Mouse (Mus musculus) stomach, postnatal 0 days (tissue): ENCODE results near the gene Sowahd. TPM values are rescaled to one million over a fixed set of nuclear protein-coding genes. Genes with fewer than 3 reads are reported as not detected.
"Not testable (repeated sequence)": the region's sequence is repeated elsewhere in the genome, so short reads cannot be mapped to it uniquely, and the experiment has no call there.

ENCODE experiments used
- ATAC-seq: fragments of 200-750 bp; cut with Nextera tagmentation; 2 replicates; pipeline ENCODE4 v1.8.0; 2017; ENCODE audit not compliant: low FRiP score, low TSS enrichment
- DNase-seq: peaks from one replicate; pipeline ENCODE4 v3.0.0-alpha.2; 2016; ENCODE audit warnings: low spot score
- H3K27ac ChIP-seq: fragments of 300-500 bp; sonication (generic); replicated peaks from 2 replicates; pipeline ENCODE4 v1.5.1; 2014; ENCODE audit warnings: mild to moderate bottlenecking, control low read depth
- H3K27me3 ChIP-seq: fragments of 300-500 bp; sonication (generic); 2 replicates; pipeline ENCODE4 v1.6.1; 2014; ENCODE audit warnings: low read length; ENCODE audit not compliant: control insufficient read depth, insufficient read depth
- H3K36me3 ChIP-seq: fragments of 300-500 bp; sonication (generic); 2 replicates; pipeline ENCODE4 v1.6.1; 2014; ENCODE audit warnings: low read length, mixed read lengths; ENCODE audit not compliant: control insufficient read depth, insufficient read depth
- H3K4me1 ChIP-seq: fragments of 300-500 bp; sonication (generic); replicated peaks from 2 replicates; pipeline ENCODE4 v1.6.1; 2014; ENCODE audit warnings: antibody characterized with exemption; ENCODE audit not compliant: control insufficient read depth, insufficient read depth
- H3K4me2 ChIP-seq: fragments of 300-500 bp; sonication (generic); replicated peaks from 2 replicates; pipeline ENCODE4 v1.6.1; 2014; ENCODE audit warnings: low read depth, mild to moderate bottlenecking, control low read depth, moderate library complexity
- H3K4me3 ChIP-seq: fragments of 300-500 bp; sonication (generic); 2 replicates; pipeline ENCODE4 v1.5.1; 2014; ENCODE audit warnings: low read depth, low read length, control low read depth
- H3K9ac ChIP-seq: fragments of 300-500 bp; sonication (generic); 2 replicates; pipeline ENCODE4 v1.6.1; 2014; ENCODE audit warnings: mild to moderate bottlenecking, low read length, control low read depth, mixed read lengths
- H3K9me3 ChIP-seq: fragments of 300-500 bp; sonication (generic); 2 replicates; pipeline ENCODE4 v1.6.1; 2016; ENCODE audit warnings: low read length; ENCODE audit not compliant: control insufficient read depth
- CTCF ChIP-seq: IDR thresholded peaks from 2 replicates; pipeline ENCODE4 v1.5.1; 2016; ENCODE audit warnings: antibody characterized with exemption, low read depth, mild to moderate bottlenecking, moderate library complexity
- EP300 ChIP-seq: optimal IDR thresholded peaks from 2 replicates; pipeline ENCODE3; 2016; ENCODE audit warnings: antibody characterized with exemption
- WGBS: fragments of 180-500 bp; shearing (Covaris S2); extraction: QIAGEN DNeasy Blood & Tissue Kit; methylation state at CpG from one replicate; pipeline ENCODE4 v1.1.7; 2014; 5-methylcytosine and 5-hydroxymethylcytosine counted together
- polyA plus RNA-seq: library from polyadenylated mRNA; unstranded; fragments of >200 nt; fragmentation: Nextera tagmentation; extraction: Ambion mirVana; gene quantifications from 2 replicates; pipeline ENCODE4 v1.2.1, GENCODE M21; 2015

Gene Sowahd
- polyA plus RNA-seq, 1 experiment from 2014 or later = 0.21 TPM

GRCm38 (mm10) chrX:37074262-37074892, 25.7 kb downstream of the Sowahd start:
- no peaks in the 10 kb centered on the region for H3K9me3 ChIP-seq
- ATAC-seq (no peak), DNase-seq (peak; percentile 55)
- H3K4me3 ChIP-seq = no peak overlapping the region
- TF ChIP-seq EP300 (no peak), CTCF (peak; percentile 82)
- H3K9ac ChIP-seq = no peak overlapping the region
- no peak overlapping the region for H3K27ac ChIP-seq
- no peak overlapping the region for H3K4me2 ChIP-seq
- H3K4me1 ChIP-seq = no peaks in the 10 kb centered on the region
- H3K36me3 ChIP-seq = no peaks in the 10 kb centered on the region
- H3K27me3 ChIP-seq = no peaks in the 10 kb centered on the region
- WGBS = 41% methylated on average over 9 of the region's 9 CpGs

- 64% methylated on average over 8 of the region's 8 CpGs for WGBS
Observed at GRCm38 (mm10) chrX:37076651-37077050, 28.0 kb downstream of the Sowahd start.

GRCm38 (mm10) chrX:37080345-37080744, 31.7 kb downstream of the Sowahd start:
- not testable (repeated sequence) for H3K36me3 ChIP-seq, H3K4me2 ChIP-seq, H3K4me1 ChIP-seq, H3K27ac ChIP-seq, DNase-seq, H3K4me3 ChIP-seq, H3K27me3 ChIP-seq, H3K9me3 ChIP-seq, ATAC-seq, H3K9ac ChIP-seq
- WGBS = 73% methylated on average over 3 of the region's 4 CpGs

More at GRCm38 (mm10) chrX:37076651-37077050, 28.0 kb downstream of the Sowahd start:
- no peak for TF ChIP-seq EP300
- no peak for TF ChIP-seq CTCF
- H3K4me2 ChIP-seq = no peak overlapping the region
- H3K36me3 ChIP-seq = no peaks in the 10 kb centered on the region
- H3K9ac ChIP-seq = no peak overlapping the region
- no peak overlapping the region for H3K4me3 ChIP-seq
- no peak for ATAC-seq
- H3K27me3 ChIP-seq = no peaks in the 10 kb centered on the region
- no peaks in the 10 kb centered on the region for H3K4me1 ChIP-seq
- DNase-seq = no peak
- H3K9me3 ChIP-seq = no peaks in the 10 kb centered on the region
- H3K27ac ChIP-seq = no peak overlapping the region

- H3K9ac ChIP-seq = no peak overlapping the region
- H3K4me1 ChIP-seq = no peaks in the 10 kb centered on the region
- DNase-seq (no peak), ATAC-seq (no peak)
- no peak overlapping the region for H3K4me2 ChIP-seq
- WGBS = 59% methylated on average over 6 of the region's 6 CpGs
- TF ChIP-seq EP300 (no peak), CTCF (no peak)
- H3K4me3 ChIP-seq = no peak overlapping the region
- H3K27ac ChIP-seq = no peak overlapping the region
- H3K36me3 ChIP-seq = no peaks in the 10 kb centered on the region
- H3K27me3 ChIP-seq = no peaks in the 10 kb centered on the region
- no peaks in the 10 kb centered on the region for H3K9me3 ChIP-seq
Observed at GRCm38 (mm10) chrX:37081194-37081593, 32.5 kb downstream of the Sowahd start.

- Histone ChIP-seq H3K4me1 (no peaks in the 10 kb centered on the region), H3K9ac (peak overlapping the region; percentile 62), H3K27ac (peak overlapping the region; percentile 81), H3K27me3 (no peaks in the 10 kb centered on the region), H3K4me2 (peak overlapping the region; percentile 42), H3K36me3 (no peaks in the 10 kb centered on the region), H3K4me3 (peak overlapping the region; percentile 52), H3K9me3 (no peaks in the 10 kb centered on the region)
- DNase-seq (no peak), ATAC-seq (peak; percentile 16; the same call in 1 of the 2 replicates)
- WGBS = 13% methylated on average over 19 of the region's 19 CpGs
- TF ChIP-seq CTCF (no peak), EP300 (no peak)
Observed at GRCm38 (mm10) chrX:37084318-37084926, 35.8 kb downstream of the Sowahd start.

GRCm38 (mm10) chrX:37084927-37085660, 36.4 kb downstream of the Sowahd start, which contains the start of gene Rpl39:
Gene Rpl39 (minus strand): TSS chrX:37085402.
- no peaks in the 10 kb centered on the region for H3K9me3 ChIP-seq
- H3K36me3 ChIP-seq = no peaks in the 10 kb centered on the region
- WGBS = 9% methylated on average over 38 of the region's 38 CpGs
- DNase-seq (peak; percentile 87), ATAC-seq (peak; percentile 94)
- H3K27me3 ChIP-seq = no peaks in the 10 kb centered on the region
- peak within 1 kb of the TSS; percentile 44 for H3K4me2 ChIP-seq
- peak within 1 kb of the TSS; percentile 62 for H3K9ac ChIP-seq
- H3K4me3 ChIP-seq = peak within 1 kb of the TSS; percentile 52
- H3K27ac ChIP-seq = peak within 1 kb of the TSS; percentile 81
- no peak for TF ChIP-seq EP300
- no peak for TF ChIP-seq CTCF
- H3K4me1 ChIP-seq = no peaks in the 10 kb centered on the region
